Mouse (Mus musculus): Measurements from ENCODE around the gene Madd. TPM values are rescaled to one million over a fixed set of nuclear protein-coding genes. Genes with fewer than 3 reads are reported as not detected.

Madd gene
- polyA plus RNA-seq, 1 experiment from 2014 or later, result 16.2 TPM

DNA sequence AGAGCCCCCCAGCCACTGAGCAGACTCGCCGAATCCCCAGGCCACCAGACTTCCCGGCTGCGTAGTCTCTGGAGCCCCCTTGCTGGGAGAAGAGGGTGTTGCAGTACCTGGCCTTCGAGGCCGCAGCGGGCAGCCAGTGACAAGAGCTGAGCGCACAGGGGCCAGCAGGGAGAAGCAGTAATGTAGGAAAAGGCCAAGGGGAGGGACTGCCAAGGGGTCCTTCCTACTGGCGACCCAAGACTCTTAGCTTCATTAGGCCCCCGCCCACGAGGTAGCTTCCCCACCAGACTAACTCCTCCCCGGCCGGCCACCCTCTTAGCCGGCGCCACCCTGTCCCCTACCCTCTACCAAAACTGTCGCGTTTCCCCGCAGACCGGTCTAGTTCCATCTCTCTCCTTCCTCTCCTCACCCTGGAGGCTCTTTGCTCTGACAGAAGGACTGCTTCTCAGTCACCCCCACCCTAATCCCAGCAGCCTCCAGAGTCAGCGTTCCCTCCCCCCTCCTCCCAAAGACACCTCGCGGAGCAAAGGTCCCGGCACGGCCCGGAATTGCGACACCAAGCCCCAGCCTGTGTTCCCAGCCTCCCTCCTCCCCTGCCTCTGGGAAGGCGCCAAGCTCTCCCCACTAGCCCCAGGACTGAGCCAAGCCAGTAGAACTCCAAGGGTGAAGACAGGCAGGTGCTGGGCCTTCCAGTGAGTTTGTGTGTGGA, 11.1 kb upstream of the Madd start:
- ATAC-seq (ENCODE audit: insufficient number of reproducible peaks, insufficient read depth, low FRiP score, low TSS enrichment, low read depth), result peak; percentile 75
- 0 out of 2 replicates have a peak, but pooled peaks cover 3% of the 10 kb centered on the region for H3K27me3 ChIP-seq
- peak overlapping the region; percentile 13; the same call in 1 of the 2 replicates for H3K27ac ChIP-seq
- H3K4me2 ChIP-seq, result peak overlapping the region; percentile 67
- no peaks in the 10 kb centered on the region for H3K9me3 ChIP-seq
- no peaks in the 10 kb centered on the region for H3K36me3 ChIP-seq
- H3K4me3 ChIP-seq (replicated peaks), result peak overlapping the region; percentile 38
- peaks cover 12% of the 10 kb centered on the region for H3K4me1 ChIP-seq (replicated peaks)
- WGBS, result 2% methylated on average over 27 of the region's 27 CpGs
- H3K9ac ChIP-seq (replicated peaks), result peak overlapping the region; percentile 59

DNA sequence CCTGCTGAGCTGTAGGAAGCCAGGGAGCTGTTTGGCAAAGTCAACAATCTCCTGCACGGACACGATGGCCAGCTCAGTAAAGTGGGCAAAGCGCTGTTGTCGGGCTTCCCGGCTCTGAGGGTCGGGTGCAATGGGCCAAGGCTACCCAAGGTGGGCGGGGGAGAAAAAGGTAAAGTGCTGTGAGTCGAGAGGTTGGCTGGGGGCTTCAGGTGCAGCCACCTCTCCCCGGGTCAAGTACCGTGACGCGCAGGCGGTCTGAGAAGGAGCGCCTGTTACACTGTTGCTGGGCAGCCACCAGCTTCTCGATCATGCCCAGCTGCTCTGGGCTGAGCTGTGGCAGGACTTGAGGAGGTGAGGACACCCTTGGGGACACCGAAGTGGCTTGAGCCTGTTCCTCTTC, 6.9 kb upstream of the Madd start:
- 88% methylated on average over 16 of the region's 16 CpGs for WGBS
- Histone ChIP-seq H3K27ac (no peak overlapping the region), H3K4me3 (replicated peaks) (no peak overlapping the region), H3K9ac (replicated peaks) (no peak overlapping the region), H3K4me2 (no peak overlapping the region), H3K27me3 (no peaks in the 10 kb centered on the region), H3K36me3 (no peaks in the 10 kb centered on the region), H3K9me3 (no peaks in the 10 kb centered on the region), H3K4me1 (replicated peaks) (peaks cover 7% of the 10 kb centered on the region)
- no peak for ATAC-seq (ENCODE audit: insufficient number of reproducible peaks, insufficient read depth, low FRiP score, low TSS enrichment, low read depth)

DNA sequence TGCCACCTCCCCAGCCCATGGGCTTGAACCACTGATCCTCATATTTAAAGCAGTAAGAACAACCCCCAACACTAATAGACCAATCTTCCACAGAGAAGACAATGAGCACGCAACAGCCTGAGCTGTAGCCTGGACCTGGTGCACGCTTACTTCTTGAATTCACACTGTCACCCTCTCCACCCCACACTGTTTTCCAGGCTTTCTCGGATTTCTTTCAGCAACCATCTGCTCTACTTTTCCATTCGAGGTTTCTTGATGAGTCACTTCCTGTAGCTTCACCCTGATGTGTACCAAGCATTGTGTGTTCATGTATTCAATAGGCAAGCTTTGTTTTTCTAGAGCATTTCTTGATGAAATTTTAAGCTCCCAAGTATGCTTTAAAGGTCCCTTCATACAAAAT, 3.8 kb upstream of the Madd start:
- 68% methylated on average over 4 of the region's 4 CpGs for WGBS
- Histone ChIP-seq H3K27ac (no peak overlapping the region), H3K4me3 (replicated peaks) (no peak overlapping the region), H3K36me3 (no peaks in the 10 kb centered on the region), H3K4me1 (replicated peaks) (peaks cover 7% of the 10 kb centered on the region), H3K9me3 (no peaks in the 10 kb centered on the region), H3K4me2 (no peak overlapping the region), H3K27me3 (no peaks in the 10 kb centered on the region), H3K9ac (replicated peaks) (no peak overlapping the region)
- no peak for ATAC-seq (ENCODE audit: insufficient number of reproducible peaks, insufficient read depth, low FRiP score, low TSS enrichment, low read depth)

DNA sequence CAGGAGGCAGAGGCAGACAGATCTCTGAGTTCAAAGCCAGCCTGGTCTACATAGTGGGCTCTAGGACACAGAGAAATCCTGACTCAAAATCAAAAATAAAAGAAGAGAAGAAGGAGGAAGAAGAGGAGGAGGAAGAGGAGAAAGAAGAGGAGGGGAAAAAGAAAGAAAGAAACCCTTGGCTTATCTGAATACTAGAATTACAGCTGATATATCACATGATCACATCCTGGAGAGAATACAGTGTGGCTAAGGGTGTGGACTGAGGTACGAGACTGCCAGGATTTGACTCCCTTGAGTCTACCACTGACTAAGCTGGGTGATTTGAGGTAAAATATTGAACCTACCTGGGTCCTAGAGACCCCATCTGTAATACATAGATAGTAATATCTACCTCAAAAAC, 2.6 kb upstream of the Madd start:
- WGBS, result 81% methylated on average over 1 of the region's 1 CpGs
- no peaks in the 10 kb centered on the region for H3K9me3 ChIP-seq
- no peak for ATAC-seq (ENCODE audit: insufficient number of reproducible peaks, insufficient read depth, low FRiP score, low TSS enrichment, low read depth)
- peaks cover 14% of the 10 kb centered on the region for H3K4me1 ChIP-seq (replicated peaks)
- H3K27me3 ChIP-seq, result peaks cover 9% of the 10 kb centered on the region; the same call in 1 of the 2 replicates
- no peak overlapping the region for H3K27ac ChIP-seq
- H3K36me3 ChIP-seq, result no peaks in the 10 kb centered on the region
- H3K9ac ChIP-seq (replicated peaks), result no peak overlapping the region
- H3K4me3 ChIP-seq (replicated peaks), result no peak overlapping the region
- no peak overlapping the region for H3K4me2 ChIP-seq

DNA sequence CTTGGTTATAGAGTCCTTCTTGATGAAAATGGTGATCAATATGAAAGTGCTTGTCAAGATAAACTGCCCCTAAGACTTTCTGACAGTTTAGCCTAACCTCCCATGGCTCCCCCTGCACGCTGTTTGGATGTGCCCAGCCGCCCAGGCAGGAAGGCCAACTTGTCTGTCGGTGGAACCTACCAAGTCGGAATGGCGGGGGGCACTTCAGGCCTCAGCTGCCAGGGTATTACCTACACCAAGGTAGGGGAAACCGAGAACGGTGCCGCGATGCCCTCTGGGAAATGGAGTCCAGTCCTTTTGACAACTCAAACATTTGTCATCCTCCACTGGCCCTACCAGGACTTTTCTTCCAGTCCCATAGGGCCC, 506 bp downstream of the Madd start:
- H3K27ac ChIP-seq, result peak overlapping the region; percentile 83
- peak; percentile 97 for ATAC-seq (ENCODE audit: insufficient number of reproducible peaks, insufficient read depth, low FRiP score, low TSS enrichment, low read depth)
- whole genome bisulfite sequencing, result under 1% methylated on average over 9 of the region's 9 CpGs

DNA sequence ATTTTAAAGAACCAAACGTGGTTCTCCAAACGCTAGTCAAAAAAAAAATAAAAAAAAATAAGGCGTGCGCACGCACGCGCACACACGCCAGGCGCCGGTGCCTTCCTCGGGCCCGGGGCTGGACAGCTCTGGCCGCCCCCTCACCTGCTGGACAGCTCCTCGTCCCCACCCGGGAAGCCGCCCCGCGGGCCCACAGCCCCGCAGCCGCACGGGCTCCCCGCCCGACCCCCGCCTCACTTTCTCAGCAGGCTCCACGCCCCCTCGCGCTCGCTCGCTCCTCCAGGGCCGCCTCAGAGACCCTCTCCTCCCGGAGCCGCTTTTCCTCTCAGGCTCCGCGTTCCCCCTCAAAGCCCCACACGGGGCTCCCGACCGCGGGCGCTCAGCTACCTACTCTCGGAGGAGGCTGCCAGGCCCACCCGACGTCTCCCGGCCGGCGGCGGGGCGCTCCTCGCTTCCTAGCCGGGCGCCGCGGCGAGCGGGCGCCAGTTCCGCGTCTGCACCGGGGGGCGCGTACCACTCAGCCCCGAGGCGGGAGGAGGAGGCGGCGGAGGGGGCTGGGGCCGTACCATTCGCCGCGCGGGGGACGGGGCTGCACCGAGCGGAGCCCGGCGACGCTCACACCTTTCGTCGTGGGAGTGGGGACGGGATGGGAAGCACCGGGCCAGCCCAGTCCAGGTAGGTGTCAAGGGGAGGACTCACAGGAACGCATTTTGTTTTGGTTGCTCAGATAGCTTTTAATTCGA, 1.1 kb downstream of the Madd start:
- Histone ChIP-seq H3K4me3 (replicated peaks) (peak overlapping the region; percentile 85), H3K4me2 (peak overlapping the region; percentile 83), H3K27me3 (peaks cover 9% of the 10 kb centered on the region; the same call in 1 of the 2 replicates), H3K36me3 (peaks cover 8% of the 10 kb centered on the region), H3K9me3 (no peaks in the 10 kb centered on the region), H3K4me1 (replicated peaks) (peaks cover 14% of the 10 kb centered on the region), H3K27ac (peak overlapping the region; percentile 83), H3K9ac (replicated peaks) (peak overlapping the region; percentile 74)
- peak; percentile 97 for ATAC-seq (ENCODE audit: insufficient number of reproducible peaks, insufficient read depth, low FRiP score, low TSS enrichment, low read depth)
- WGBS, result under 1% methylated on average over 79 of the region's 81 CpGs

More for the DNA sequence above, 506 bp downstream of the Madd start:
- peak overlapping the region; percentile 83 for H3K4me2 ChIP-seq
- H3K9ac ChIP-seq (replicated peaks), result peak overlapping the region; percentile 74; the same call in 1 of the 2 replicates
- H3K4me1 ChIP-seq (replicated peaks), result peaks cover 14% of the 10 kb centered on the region
- peaks cover 9% of the 10 kb centered on the region; the same call in 1 of the 2 replicates for H3K27me3 ChIP-seq
- peaks cover 3% of the 10 kb centered on the region for H3K36me3 ChIP-seq
- peak overlapping the region; percentile 85 for H3K4me3 ChIP-seq (replicated peaks)
- H3K9me3 ChIP-seq, result no peaks in the 10 kb centered on the region

DNA sequence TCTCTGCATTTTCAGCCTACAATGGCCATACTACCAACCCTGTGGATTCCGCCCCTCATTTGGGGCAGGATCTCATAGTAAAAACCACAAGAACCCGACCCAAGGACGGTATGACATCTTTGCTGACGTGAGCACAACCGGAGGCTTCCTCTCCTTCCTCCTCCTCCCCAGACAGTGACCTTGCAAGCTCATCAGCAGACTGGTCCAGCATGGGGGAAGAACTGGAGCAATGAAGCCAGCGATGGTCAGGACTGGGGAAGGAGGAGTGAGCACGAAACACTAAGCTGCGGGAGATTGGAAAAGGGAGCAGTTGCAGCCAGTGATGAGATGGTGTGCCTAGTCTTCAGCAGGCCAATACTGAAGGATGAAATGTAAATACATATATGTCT, 1.6 kb downstream of the Madd start:
- Histone ChIP-seq H3K4me1 (replicated peaks) (peaks cover 14% of the 10 kb centered on the region), H3K36me3 (peaks cover 8% of the 10 kb centered on the region), H3K9ac (replicated peaks) (peak overlapping the region; percentile 74; the same call in 1 of the 2 replicates), H3K4me2 (peak overlapping the region; percentile 83), H3K9me3 (no peaks in the 10 kb centered on the region), H3K27me3 (peaks cover 9% of the 10 kb centered on the region; the same call in 1 of the 2 replicates), H3K4me3 (replicated peaks) (peak overlapping the region; percentile 85), H3K27ac (no peak overlapping the region)
- no peak for ATAC-seq (ENCODE audit: insufficient number of reproducible peaks, insufficient read depth, low FRiP score, low TSS enrichment, low read depth)
- WGBS, result 15% methylated on average over 8 of the region's 8 CpGs

DNA sequence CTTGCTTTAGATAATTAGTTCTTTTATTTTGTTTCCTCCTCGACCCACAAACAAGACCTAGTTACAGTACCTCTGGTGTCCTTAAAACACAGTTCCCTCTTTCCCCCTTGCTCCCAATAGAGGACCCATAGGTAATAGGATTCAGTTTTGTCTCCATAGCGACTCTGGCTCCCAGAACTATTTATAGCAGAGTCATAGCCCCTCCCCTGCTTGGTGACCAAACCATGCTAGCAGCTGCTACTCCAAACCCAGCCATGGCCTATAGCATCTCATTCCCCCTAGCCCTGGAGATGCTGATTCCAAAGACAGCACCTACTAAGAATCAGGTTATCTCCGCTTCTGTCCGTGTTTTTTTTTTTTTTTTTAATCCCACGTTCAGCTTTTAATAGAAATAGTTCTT, 2.9 kb downstream of the Madd start:
- peaks cover 18% of the 10 kb centered on the region for H3K36me3 ChIP-seq
- ATAC-seq (ENCODE audit: insufficient number of reproducible peaks, insufficient read depth, low FRiP score, low TSS enrichment, low read depth), result no peak
- peaks cover 9% of the 10 kb centered on the region; the same call in 1 of the 2 replicates for H3K27me3 ChIP-seq
- H3K4me2 ChIP-seq, result no peak overlapping the region
- H3K27ac ChIP-seq, result no peak overlapping the region
- no peak overlapping the region for H3K4me3 ChIP-seq (replicated peaks)
- no peak overlapping the region for H3K9ac ChIP-seq (replicated peaks)
- H3K4me1 ChIP-seq (replicated peaks), result peaks cover 14% of the 10 kb centered on the region
- 79% methylated on average over 5 of the region's 5 CpGs for WGBS
- H3K9me3 ChIP-seq, result no peaks in the 10 kb centered on the region

DNA sequence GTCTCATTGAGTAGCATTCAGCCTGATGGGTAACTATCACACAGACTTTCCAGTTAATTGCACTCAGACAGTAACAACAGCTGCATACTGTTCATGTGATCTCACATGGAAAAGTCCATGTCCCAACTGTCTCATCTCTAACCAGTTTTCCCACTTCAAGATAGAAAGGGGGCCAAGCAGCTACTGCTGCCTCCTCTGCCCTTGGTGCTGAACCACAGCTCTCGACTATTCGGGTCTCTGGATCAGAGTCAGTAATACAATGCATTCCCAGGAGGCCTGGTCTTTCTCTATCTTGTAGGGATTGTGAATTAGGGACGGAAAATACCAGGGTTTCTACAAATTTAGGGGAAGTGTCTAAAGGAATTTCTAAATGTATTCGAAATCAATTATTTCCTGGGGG, 3.8 kb downstream of the Madd start:
- peaks cover 9% of the 10 kb centered on the region; the same call in 1 of the 2 replicates for H3K27me3 ChIP-seq
- no peak overlapping the region for H3K27ac ChIP-seq
- no peak for ATAC-seq (ENCODE audit: insufficient number of reproducible peaks, insufficient read depth, low FRiP score, low TSS enrichment, low read depth)
- no peak overlapping the region for H3K9ac ChIP-seq (replicated peaks)
- H3K9me3 ChIP-seq, result no peaks in the 10 kb centered on the region
- H3K4me3 ChIP-seq (replicated peaks), result no peak overlapping the region
- 46% methylated on average over 4 of the region's 4 CpGs for WGBS
- peaks cover 14% of the 10 kb centered on the region for H3K4me1 ChIP-seq (replicated peaks)
- H3K4me2 ChIP-seq, result no peak overlapping the region
- peaks cover 24% of the 10 kb centered on the region for H3K36me3 ChIP-seq

DNA sequence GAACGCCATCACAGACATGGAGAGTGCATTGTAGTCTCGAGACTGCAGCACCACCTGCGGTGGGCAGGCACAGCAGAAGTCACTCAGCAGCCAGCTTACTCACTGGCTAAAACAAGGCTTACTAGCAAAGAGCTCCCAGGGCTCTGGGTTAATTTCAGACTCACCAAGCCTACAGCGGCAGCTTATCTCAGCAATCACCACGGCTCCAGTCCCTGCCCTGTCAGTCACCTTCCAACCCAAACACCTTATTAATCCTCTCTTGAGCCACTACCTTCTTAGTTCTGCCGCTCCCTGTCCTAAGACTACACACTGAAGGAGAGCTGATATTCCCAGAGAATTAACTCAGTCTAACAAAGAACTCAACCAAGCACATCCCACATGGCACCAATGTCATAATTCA, 7.4 kb downstream of the Madd start:
- H3K4me2 ChIP-seq, result no peak overlapping the region
- no peak for ATAC-seq (ENCODE audit: insufficient number of reproducible peaks, insufficient read depth, low FRiP score, low TSS enrichment, low read depth)
- no peak overlapping the region for H3K9ac ChIP-seq (replicated peaks)
- H3K36me3 ChIP-seq, result peaks cover 47% of the 10 kb centered on the region
- no peak overlapping the region for H3K27ac ChIP-seq
- H3K27me3 ChIP-seq, result peaks cover under 1% of the 10 kb centered on the region; the same call in 1 of the 2 replicates
- no peaks in the 10 kb centered on the region for H3K4me1 ChIP-seq (replicated peaks)
- 66% methylated on average over 6 of the region's 6 CpGs for WGBS
- no peak overlapping the region for H3K4me3 ChIP-seq (replicated peaks)
- H3K9me3 ChIP-seq, result no peaks in the 10 kb centered on the region

DNA sequence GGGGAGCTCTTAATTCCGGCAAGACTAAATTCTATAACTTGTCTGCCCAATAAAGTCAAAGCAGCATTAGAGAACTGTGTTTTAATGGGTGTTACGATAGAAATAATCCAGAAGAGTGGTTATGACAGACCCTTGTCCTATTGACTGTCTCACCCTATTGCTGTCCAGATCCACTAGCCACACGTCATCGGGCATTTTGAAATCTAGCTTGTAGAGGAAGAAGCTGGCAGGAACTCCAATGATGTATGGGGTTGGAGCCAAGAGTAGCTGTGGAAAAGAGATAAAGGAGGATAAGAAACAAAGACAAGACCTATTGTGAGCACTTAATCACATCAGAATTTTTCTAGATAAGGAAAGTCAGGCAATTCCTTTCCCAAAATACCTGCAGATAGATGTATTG, 8.1 kb downstream of the Madd start:
- Histone ChIP-seq H3K9me3 (no peaks in the 10 kb centered on the region), H3K36me3 (peaks cover 48% of the 10 kb centered on the region), H3K4me1 (replicated peaks) (no peaks in the 10 kb centered on the region), H3K4me2 (no peak overlapping the region), H3K27ac (no peak overlapping the region), H3K27me3 (no peaks in the 10 kb centered on the region), H3K9ac (replicated peaks) (no peak overlapping the region), H3K4me3 (replicated peaks) (no peak overlapping the region)
- WGBS, result 92% methylated on average over 4 of the region's 4 CpGs
- no peak for ATAC-seq (ENCODE audit: insufficient number of reproducible peaks, insufficient read depth, low FRiP score, low TSS enrichment, low read depth)

All from limb, embryonic 12.5 days (tissue).